Mouse (Mus musculus) lung, adult 2 months (tissue): ENCODE data around the gene Creb1.

Experiments
- CTCF ChIP-seq: fragments of 200-500 bp; IDR thresholded peaks from 2 replicates; pipeline ENCODE4 v1.5.1; 2011; ENCODE audit warnings: mild to moderate bottlenecking, low read length, control low read depth; ENCODE audit not compliant: insufficient read depth
- POLR2A ChIP-seq: fragments of 200-500 bp; IDR thresholded peaks from 2 replicates; pipeline ENCODE4 v1.6.1; 2011; ENCODE audit warnings: low read depth, mild to moderate bottlenecking, control low read depth, low read length, borderline replicate concordance; ENCODE audit errors: extremely low read depth

- TF ChIP-seq POLR2A (no peak), CTCF (no peak)
These were observed 84.1 kb downstream of the Creb1 start for GRCm38 (mm10) chr1:64616531-64616880.
